Mouse (Mus musculus) ES-E14 (cell line): ENCODE data around the gene Hvcn1.

Experiments
- CHD2 ChIP-seq: IDR thresholded peaks from 2 replicates; pipeline ENCODE4 v1.6.1; 2014; ENCODE audit warnings: mild to moderate bottlenecking, low read depth, low read length, inconsistent platforms
- HCFC1 ChIP-seq: IDR thresholded peaks from 2 replicates; pipeline ENCODE4 v1.6.1; 2012; ENCODE audit warnings: low read length, inconsistent platforms, borderline replicate concordance; ENCODE audit not compliant: insufficient read depth
- MAFK ChIP-seq: IDR thresholded peaks from 2 replicates; pipeline ENCODE4 v1.6.1; 2014; ENCODE audit warnings: mild to moderate bottlenecking, low read depth, low read length, inconsistent platforms; ENCODE audit not compliant: insufficient read depth

DNA sequence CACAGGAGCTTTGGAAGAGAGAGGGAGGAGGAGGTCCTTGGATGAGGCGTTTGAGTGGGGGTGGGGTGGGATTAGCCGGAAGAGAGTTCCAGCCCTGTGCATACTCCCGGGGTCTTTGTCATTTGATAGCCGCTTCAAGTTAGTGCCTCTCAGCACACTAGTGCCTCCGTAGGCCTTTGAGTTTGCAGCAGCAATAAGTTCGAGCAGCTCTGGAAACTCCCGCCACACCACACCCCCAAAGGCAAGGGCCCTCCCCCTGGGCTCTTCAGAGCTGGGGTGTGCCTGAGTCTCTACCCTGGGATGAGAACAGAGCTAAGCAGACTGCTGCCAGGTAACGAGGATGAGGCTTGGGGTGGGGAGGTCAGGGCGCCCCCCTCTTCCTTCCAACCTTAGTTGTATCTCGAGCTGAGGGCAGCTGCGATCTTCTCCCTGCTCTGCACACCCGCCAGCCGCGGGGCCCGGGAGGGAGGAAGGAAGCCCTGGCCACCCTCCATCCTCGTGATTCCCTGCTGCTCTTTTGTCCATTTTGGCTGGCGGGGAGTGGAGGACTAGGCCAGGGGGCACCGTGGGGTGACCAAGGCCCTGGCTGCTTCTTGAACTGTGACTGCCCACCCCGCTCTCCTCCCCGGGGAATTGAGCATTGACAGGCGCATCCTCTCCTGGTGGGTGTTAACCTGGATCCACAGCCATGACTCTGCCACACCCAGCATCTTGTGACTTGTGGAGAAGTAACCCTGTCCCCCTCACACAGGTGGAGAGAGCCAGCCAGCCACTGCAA is 3.2 kb downstream of the Hvcn1 start:
- TF ChIP-seq MAFK, result no peak
- no peak; the same call in 1 of the 2 replicates for TF ChIP-seq CHD2
- TF ChIP-seq HCFC1, result no peak
